Mouse (Mus musculus): ENCODE data around the gene Syt11.

DNA sequence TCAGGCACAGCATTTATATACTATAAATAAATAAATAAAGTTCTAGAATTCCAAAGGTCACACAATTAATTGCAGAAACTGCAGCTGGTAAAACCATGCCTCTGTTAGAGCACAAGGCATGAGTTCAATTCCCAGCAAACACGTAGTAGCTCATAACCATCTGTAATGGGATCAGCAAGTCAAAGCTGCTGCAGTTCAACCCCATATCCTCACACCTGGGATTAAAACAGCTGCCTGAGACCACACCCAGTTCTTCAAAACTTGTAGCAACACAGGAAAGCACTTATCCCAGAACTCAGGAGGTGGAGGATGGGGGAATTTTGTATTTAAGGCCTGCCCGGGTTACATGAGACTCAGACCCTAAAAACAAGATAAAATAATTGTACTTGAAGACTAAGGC is 60.2 kb downstream of the Syt11 start:
- TF ChIP-seq POLR2A (IDR thresholded peaks at IDR 0.05; ENCODE audit: low read depth, low read length) (no peak), CTCF (IDR thresholded peaks at IDR 0.05; ENCODE audit: extremely low read depth, insufficient read depth, insufficient read length, insufficient replicate concordance) (no peak)

Measured in spleen, adult 2 months (tissue).